Mouse (Mus musculus) layer of hippocampus, adult 2 months (tissue): ENCODE results near the gene Ilvbl. TPM values are rescaled to one million over a fixed set of nuclear protein-coding genes. Genes with fewer than 3 reads are reported as not detected.
A peak's percentile ranks its signal among the peaks of the same experiment; 100 is the strongest.
"Not testable (repeated sequence)": the region's sequence is repeated elsewhere in the genome, so short reads cannot be mapped to it uniquely, and the experiment has no call there.

Experiments
- DNase-seq, 2 experiments: peaks; one replicate each; pipeline ENCODE4 v3.0.0; 2022; ENCODE audit warnings: low spot score in 2 of 2
- H3K27ac ChIP-seq: fragments of 200-600 bp; 2 replicates; pipeline ENCODE4 v1.8.1; 2022
- H3K4me3 ChIP-seq: fragments of 200-600 bp; 2 replicates; pipeline ENCODE4 v1.8.1; 2022; ENCODE audit warnings: mild to moderate bottlenecking
- CTCF ChIP-seq: fragments of 200-600 bp; conservative IDR thresholded peaks from 2 replicates; pipeline ENCODE4 v1.8.1; 2022; ENCODE audit warnings: antibody characterized with exemption, mild to moderate bottlenecking, moderate library complexity
- microRNA-seq, 2 experiments: library from miRNA; unstranded; fragments of <30 nt; microRNA quantifications; one replicate each; pipeline ENCODE4 v1.2.0; 2021
- total RNA-seq, 2 experiments: library from RNA; stranded (reverse); gene quantifications; 2 replicates each; pipeline ENCODE4 v1.2.3; 2021

Ilvbl gene
- total RNA-seq, 2 experiments from 2014 or later = 27.8 to 30.2 TPM

- DNase-seq = no peak
- no peak overlapping the region for H3K27ac ChIP-seq
- no peak for TF ChIP-seq CTCF
- H3K4me3 ChIP-seq = no peak overlapping the region
Measured at GRCm38 (mm10) chr10:78594157-78594556, 20.0 kb downstream of the Ilvbl start.

GRCm38 (mm10) chr10:78594566-78594965, 20.4 kb downstream of the Ilvbl start:
- Histone ChIP-seq H3K4me3 (no peak overlapping the region), H3K27ac (no peak overlapping the region)
- no peak for TF ChIP-seq CTCF
- DNase-seq = no peak

- Histone ChIP-seq H3K4me3 (no peak overlapping the region), H3K27ac (no peak overlapping the region)
- no peak for TF ChIP-seq CTCF
- no peak for DNase-seq
Measured at GRCm38 (mm10) chr10:78599865-78600264, 25.7 kb downstream of the Ilvbl start.

- TF ChIP-seq CTCF = peak; percentile 80
- peak; percentile 27 to 42 for DNase-seq
- H3K4me3 ChIP-seq = no peak overlapping the region
- no peak overlapping the region for H3K27ac ChIP-seq
Measured at GRCm38 (mm10) chr10:78605080-78605479, 30.9 kb downstream of the Ilvbl start.

- TF ChIP-seq CTCF = no peak
- Histone ChIP-seq H3K27ac (no peak overlapping the region), H3K4me3 (no peak overlapping the region)
- no peak for DNase-seq
Measured at GRCm38 (mm10) chr10:78607602-78608001, 33.5 kb downstream of the Ilvbl start.

GRCm38 (mm10) chr10:78617974-78618373, 43.8 kb downstream of the Ilvbl start, which contains the start of gene Olfr1357:
TSS of gene Olfr1357 (minus strand) at chr10:78618074.
- TF ChIP-seq CTCF = no peak
- Histone ChIP-seq H3K27ac (no peak within 1 kb of the TSS), H3K4me3 (no peak within 1 kb of the TSS)
- no peak for DNase-seq

GRCm38 (mm10) chr10:78623143-78623542, 49.0 kb downstream of the Ilvbl start:
- not testable (repeated sequence) for DNase-seq, H3K4me3 ChIP-seq, H3K27ac ChIP-seq

- H3K4me3 ChIP-seq = no peak overlapping the region
- no peak for TF ChIP-seq CTCF
- no peak overlapping the region for H3K27ac ChIP-seq
- DNase-seq = peak; percentile 28 to 51
Measured at GRCm38 (mm10) chr10:78630194-78630593, 56.0 kb downstream of the Ilvbl start.

GRCm38 (mm10) chr10:78632311-78632710, 58.2 kb downstream of the Ilvbl start:
- Histone ChIP-seq H3K27ac (no peak overlapping the region), H3K4me3 (no peak overlapping the region)
- TF ChIP-seq CTCF = peak; percentile 77
- peak; percentile 43 to 45 for DNase-seq

Small RNA genes lying within 50 kb of the gene (microRNA-seq; reads per million reads assigned to microRNA genes)
- gene Gm27541 = 0 reads per million in 2 experiments

Other genes starting within 250 kb of the Ilvbl start
- gene Agpat3, start 221.9 kb upstream of the Ilvbl start, total RNA-seq = 100 to 1,000 TPM; 207 to 216 TPM
- 100 to 1,000 TPM; 352 to 358 TPM for gene Rrp1, start 161.3 kb upstream of the Ilvbl start, total RNA-seq
- 10 to 100 TPM; 29.9 to 34.9 TPM for gene Cstb, start 148.7 kb upstream of the Ilvbl start, total RNA-seq
- 10 to 100 TPM; 95.6 to 96.1 TPM for gene Pdxk, start 109.4 kb upstream of the Ilvbl start, total RNA-seq
- gene Olfr1358, start 56.9 kb upstream of the Ilvbl start, total RNA-seq = not detected
- gene Syde1, start 17.6 kb downstream of the Ilvbl start, total RNA-seq = 1 to 10 TPM; 6.3 TPM
- gene Olfr1357, start 43.7 kb downstream of the Ilvbl start, total RNA-seq = not detected
- not detected for gene Casp14, start 143.9 kb downstream of the Ilvbl start, total RNA-seq
- gene Ccdc105, start 178.7 kb downstream of the Ilvbl start, total RNA-seq = under 1 TPM; 0.81 to 0.84 TPM
- gene Slc1a6, start 206.2 kb downstream of the Ilvbl start, total RNA-seq = 10 to 100 TPM; 11.0 to 11.5 TPM